Mouse (Mus musculus) C2C12 (cell line): ENCODE measurements around the gene Atat1.

Source experiments
- CTCF ChIP-seq: IDR thresholded peaks from one replicate; pipeline ENCODE4 v1.5.1; 2011; ENCODE audit not compliant: control insufficient read depth, insufficient read depth, insufficient read length
- MAX ChIP-seq: IDR thresholded peaks from one replicate; pipeline ENCODE4 v1.6.1; 2011; ENCODE audit warnings: mild to moderate bottlenecking, control low read depth
- MYOD1 ChIP-seq: IDR thresholded peaks from one replicate; pipeline ENCODE4 v1.6.1; 2011; ENCODE audit warnings: low read depth; ENCODE audit not compliant: control insufficient read depth, insufficient read length
- MYOG ChIP-seq: IDR thresholded peaks from one replicate; pipeline ENCODE4 v1.6.1; 2011; ENCODE audit not compliant: control insufficient read depth, insufficient read length; ENCODE audit errors: extremely low read depth
- USF1 ChIP-seq: IDR thresholded peaks from one replicate; pipeline ENCODE4 v1.6.1; 2011; ENCODE audit warnings: low read depth, mild to moderate bottlenecking, control low read depth, moderate library complexity

DNA sequence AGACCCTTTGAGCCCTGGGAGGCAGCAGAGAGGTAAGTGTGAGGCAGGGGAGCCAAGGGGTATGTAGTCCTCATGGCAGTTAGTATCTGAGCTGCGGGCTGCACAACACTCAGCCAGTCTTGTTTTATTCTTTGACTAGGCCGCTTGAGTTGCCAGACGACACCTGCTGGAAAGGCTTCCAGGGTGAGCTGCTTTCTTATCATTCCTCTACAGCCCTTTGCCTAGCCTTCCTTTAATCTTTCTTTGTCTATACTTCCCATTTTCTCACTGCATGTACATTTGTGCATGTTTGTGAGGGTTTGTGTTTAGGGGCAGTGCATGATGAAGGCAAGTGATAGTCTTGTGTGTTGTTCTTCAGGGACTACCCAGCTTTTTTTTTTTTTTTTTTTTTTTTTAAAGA lies 58.9 kb downstream of the Atat1 start:
- TF ChIP-seq CTCF, result no peak
- TF ChIP-seq MAX, result no peak
- no peak for TF ChIP-seq MYOD1
- no peak for TF ChIP-seq USF1
- no peak for TF ChIP-seq MYOG
